Mouse (Mus musculus): Measurements from ENCODE around the gene Aif1l.
"Not testable (repeated sequence)": the region's sequence is repeated elsewhere in the genome, so short reads cannot be mapped to it uniquely, and the experiment has no call there.

Gene Aif1l

DNA sequence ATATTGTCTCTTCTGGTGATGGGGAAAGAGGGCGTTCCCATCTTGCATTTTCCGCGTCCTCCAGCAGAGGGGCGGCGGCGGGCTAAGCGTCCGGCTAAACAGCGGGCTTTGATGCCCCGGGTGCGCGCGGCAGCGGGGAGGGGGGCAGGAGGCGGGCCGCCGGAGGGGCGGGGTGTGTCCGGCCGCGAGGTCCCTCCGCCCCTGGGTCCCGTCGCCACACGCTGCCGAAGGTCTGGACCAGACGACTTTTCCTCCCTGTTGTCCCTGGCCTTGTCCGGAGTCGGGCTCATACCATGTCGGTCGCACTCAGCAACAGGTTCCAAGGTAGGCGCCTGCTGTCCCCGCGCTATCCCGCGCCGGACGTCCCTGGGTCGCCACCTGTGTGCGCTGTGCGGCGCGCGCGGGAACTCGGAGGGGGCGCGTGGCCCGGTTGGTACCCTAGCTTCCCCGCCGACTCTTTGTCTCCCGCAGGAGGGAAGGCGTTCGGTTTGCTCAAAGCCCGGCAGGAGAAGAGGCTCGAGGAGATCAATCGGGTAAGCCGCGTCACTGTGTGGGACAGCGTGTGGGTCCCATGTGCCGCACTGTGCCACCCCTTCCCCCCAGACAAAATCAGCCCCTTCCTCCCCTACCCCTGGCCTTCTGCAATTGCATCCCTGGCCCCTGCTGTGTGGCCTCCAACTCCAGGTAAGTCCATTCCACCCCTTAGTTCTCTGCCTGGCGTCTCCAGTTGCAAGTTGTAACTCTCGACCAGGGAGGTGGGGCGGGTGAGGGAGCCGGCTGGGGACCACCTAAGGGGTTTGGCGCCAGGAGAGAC is at the start of gene Aif1l:
Gene Aif1l (plus strand): TSS at position 82 of the 814 bp plus-strand sequence.
- peak in 1 of 2 experiments; percentile 31 for DNase-seq

DNA sequence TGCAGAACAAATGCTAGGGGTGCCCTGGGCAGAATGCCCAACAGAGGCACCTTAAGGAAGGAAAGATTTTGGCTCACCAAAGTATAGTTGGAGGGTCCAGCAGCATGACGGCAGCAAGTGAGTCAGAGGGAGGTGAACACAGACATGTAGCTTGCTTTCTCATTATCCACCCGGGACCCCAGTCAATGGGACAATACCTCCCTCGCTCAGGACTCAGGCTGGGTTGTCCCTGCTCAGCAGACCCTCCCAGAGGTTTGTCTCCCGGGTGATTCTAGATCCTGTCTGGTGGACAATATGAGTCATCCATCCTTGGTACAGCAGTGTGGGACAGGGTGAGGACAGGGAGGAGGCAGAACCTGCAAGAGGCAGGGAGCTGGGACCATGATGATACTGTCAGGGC is 49.0 kb upstream of the Aif1l start:
- no peak for DNase-seq

DNA sequence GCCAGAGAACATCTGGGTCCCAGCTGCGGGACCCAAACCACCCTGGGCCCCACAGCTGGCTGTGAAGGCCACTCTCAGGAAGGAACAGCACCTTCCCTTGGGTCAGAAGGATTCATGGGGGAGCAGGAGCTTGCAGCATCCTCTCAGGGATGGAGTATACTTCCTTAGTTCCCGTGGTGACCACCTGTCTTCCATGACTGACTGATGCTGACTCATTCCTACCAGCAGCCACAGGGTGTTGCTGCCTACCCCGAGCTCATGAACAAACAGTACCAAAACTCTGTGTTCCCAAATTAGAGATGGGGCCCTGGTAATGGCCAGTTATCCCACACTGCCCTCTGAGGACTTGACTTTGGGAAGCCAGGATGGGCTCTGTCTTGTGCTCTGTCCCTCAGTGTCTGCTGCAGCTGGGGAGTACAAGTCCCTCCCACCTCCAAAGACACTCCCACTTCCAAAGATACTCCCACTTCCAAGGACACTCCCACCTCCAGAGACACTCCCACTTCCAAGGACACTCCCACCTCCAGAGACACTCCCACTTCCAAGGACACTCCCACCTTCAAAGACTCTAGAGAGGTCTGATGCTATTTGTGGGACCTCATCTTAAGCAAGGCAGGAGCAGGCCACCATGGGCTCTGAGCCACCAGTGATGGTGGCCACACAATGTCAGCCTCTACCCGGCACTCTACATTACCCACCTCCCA is 48.1 kb upstream of the Aif1l start:
- no peak for DNase-seq

DNA sequence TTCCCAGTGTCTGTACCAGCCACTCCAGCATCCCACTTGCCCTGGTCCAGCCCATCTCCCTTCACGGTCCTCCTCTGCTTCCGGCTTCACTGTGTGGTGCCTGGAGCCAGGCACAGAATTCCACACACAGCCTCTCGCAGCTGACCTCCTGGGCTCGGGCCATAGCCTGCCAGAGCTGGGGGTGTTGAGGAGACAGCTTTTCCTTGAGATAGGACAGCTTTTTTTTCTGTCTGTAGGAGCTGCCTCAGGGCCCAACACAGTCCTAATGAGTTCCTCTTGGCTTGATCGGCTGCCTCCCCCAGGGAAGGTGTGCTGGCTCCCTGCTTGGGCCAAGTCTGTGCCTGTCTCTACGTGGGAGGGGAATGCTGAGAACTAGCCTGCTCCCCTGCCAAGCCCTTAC is 45.9 kb upstream of the Aif1l start:
- DNase-seq: no peak

DNA sequence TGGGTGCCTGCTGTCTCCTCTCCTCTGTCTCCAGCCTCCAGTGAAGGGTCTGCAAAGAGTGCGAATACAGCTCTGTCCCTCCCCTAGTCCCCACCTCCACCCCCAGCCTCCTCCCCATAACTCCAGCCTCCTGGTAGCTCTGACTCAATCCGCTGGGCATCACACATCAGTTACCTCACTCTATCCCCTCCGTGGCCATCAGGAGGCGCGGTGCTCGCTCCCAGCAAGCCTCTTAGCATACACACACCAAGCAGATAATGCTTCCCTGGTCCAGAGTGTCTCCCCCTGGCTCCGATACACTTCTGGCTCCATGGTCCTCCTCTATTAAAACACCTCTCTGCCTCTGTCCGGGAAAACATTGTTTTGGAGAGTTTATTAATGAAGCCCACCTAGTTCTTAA is 45.3 kb upstream of the Aif1l start:
- no peak for DNase-seq

DNA sequence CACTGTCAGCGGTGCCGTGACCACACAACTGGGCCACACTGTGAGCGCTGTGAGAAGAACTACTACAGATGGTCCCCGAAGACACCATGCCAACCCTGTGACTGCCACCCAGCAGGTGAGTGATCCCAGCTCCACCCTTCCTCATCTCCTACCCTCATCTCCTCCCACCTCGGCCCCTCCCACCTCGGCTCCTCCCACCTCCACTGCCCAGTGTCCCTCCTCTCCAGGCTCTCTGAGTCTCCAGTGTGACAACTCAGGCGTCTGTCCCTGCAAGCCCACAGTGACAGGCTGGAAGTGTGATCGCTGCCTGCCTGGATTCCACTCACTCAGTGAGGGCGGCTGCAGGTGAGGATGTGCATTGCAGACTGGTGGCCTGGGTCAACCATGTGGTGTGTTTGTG is 44.3 kb upstream of the Aif1l start:
- no peak for DNase-seq

DNA sequence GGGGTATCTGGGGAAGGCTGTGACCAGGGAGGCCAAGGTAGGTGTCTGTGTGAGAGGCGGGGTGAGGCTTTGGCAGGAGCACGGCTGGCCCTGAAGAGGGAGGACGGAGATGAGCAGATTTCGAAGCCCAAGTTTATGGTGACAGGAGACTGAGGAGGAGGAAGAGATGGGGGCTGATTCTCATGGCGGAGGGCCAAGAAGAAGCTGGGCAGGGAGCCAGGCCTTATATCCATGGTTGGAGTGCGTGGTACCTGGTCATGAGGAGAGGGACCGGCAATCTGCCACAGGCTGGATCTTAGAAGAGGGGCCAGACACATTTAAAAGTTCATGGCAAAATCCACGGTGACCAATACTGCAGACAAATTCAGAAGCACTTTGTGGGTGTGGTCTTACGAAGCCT is 43.5 kb upstream of the Aif1l start:
- DNase-seq: no peak

DNA sequence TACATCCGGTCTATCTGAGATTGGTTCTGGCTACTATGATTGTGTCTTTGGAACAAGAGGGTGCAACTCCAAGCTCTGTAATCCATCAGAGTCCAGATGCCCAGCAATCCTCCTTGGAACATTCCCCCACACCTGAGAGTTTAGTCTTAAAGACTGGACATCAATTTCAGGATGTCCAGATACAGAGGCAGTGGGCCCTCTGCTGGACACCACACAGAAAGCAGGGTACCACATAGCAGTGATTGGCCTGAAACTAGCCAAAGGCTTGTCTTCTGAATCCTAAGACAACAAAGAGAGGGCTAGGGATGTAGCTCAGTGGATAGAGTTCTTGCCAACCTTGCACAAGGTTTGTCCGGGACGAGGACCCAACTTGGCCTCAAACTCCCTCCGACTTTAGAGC is 37.4 kb upstream of the Aif1l start:
- no peak for DNase-seq

DNA sequence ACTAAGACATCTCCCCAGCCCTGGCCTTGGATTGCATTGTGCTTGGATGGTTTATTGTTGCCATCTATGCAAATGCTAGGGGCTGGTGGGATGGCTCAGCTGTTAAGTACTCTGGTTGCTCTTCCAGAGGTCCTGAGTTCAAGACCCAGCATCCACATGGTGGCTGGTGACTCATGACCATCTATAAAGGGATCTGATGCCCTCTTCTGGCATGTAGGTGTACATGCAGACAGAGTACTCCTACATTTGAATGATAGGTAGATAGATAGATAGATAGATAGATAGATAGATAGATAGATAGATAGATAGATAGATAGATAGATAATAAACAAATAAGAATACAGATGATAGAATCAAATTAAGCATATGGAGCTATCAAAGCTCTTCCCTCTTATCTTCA is 35.7 kb upstream of the Aif1l start:
- DNase-seq: not testable (repeated sequence)

DNA sequence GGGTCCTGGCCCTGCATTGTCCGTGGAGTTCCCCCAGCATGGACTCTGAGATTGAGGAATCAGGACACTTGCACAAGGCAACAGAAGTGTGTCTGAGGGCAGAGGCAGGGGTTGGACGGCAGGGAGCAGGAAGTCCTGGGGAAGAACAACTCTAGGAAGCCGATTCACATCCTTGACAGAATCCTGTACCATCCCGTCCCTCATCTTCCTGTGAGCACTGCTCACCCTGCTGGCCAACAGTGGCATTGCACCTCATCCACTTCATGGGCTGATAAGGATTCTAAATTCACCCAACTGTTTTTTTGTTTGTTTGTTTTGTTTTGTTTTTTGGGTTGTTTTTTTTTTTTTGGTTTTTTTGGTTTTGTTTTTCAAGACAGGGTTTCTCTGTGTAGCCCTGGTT is 34.8 kb upstream of the Aif1l start:
- peak; percentile 32 to 74 for DNase-seq

DNA sequence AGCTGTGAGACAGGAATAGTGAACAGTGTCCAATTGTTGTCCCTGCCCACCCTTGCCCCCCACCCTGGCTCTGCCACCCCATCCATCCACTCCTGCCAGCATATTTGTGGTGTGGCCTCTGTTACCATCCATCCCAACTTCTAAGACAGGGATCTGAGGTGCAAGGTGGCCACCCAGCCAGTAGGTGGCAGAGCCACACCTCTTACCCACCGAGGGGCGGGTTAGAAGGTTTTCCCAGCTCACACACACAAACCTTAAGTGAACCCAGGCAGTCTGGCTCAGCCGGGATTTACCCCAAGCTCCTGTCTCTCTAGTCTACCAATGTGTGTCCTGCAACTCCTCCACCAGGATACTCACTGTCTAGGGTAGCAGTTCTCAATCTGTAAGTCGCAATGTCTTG is 32.3 kb upstream of the Aif1l start:
- DNase-seq: peak in 1 of 2 experiments; percentile 28

DNA sequence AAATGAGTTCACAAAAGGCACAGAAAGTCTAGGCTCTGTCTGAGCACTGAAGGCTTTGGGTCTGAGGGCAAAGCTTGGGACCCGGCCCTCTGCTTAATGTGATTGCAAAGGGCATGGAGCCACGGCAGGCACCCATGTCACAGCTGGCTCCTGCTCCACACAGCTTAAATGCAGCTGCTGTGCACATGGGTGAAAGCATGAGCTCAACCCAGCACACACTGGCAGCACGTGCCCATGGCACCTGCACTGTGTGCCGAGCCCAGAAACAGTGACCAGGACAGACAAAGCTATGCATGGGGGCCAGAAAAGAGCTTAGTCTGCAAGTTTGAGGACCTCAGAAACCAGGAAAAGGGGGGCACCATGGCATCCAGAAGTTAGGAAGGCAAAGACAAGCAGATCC is 26.3 kb upstream of the Aif1l start:
- no peak for DNase-seq

DNA sequence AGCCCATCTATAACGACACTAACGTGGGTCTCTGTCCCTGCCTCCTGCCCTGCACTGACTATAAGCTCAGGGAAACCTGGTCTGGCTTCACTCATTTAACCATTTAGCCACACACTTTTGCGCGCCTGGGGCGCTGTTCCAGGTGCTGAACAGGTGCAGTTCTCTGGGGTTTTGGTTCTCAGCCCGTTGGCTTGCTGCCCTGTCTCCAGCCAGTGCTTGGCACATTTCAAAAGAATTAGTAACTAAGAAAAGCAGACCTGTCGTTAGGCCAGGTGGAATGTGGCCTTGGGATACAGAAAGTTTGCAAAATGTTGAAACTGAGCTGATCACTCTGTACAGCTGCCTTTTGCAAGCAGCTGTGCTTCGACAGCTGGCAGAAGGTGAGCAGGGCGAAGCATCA is 25.1 kb upstream of the Aif1l start:
- no peak for DNase-seq

DNA sequence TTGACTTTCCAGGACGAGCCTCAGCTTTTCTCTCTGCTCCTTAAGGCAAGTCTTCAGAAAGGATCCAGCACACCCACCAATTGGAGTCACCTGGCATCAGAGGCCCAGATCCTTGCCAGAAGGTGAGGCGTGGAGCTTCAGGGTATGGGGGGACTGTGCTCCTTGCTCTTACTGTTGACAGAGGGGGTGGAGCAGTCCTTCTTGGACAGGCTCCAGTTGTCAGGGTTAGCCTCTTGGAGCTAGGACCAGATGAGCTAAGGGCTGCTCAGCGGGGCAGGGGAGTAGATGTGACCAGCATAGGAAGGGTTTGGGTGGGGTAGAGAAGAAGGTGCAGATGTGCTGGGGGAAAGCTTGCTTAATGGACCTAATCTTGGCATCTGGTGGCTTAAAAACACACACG is 24.0 kb upstream of the Aif1l start:
- no peak for DNase-seq

DNA sequence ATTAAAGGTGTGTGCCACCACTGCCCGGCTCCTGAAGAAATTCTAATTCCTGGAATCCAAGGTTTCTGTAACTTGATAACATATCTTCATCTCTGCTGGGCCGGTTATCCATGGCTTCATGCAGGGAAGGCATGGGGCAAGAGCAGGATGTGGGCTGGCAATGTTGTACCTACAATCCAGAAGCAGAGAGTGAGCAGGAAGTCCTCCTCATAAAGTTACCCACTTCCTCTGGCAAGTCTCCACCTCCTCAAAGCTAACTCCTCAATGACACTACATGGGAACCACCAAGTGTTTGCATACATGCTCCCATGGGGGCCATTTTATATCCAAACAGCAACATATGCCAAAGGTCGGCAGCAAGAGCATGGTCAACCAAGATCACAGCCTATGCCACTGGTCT is 20.3 kb upstream of the Aif1l start:
- no peak for DNase-seq

DNA sequence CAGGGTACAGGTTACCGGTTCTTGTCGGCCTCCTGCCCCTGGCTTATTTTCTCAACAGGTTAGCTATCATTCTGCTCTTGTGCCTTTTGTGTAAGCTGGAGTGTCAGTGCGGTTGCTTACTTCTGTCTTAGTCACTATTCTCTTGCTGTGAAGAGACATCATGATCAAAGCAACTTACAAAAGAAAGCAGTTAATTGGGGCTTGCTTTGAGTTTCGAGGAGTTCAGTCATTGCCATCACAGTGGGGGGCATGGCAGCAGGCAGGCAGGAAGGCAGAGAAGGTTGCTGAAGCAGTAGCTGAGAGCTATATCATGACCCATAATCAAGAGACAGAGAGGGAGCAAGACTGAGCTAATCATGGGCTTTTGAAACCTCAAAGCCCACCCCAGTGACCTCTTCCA is 15.4 kb upstream of the Aif1l start:
- DNase-seq: no peak

DNA sequence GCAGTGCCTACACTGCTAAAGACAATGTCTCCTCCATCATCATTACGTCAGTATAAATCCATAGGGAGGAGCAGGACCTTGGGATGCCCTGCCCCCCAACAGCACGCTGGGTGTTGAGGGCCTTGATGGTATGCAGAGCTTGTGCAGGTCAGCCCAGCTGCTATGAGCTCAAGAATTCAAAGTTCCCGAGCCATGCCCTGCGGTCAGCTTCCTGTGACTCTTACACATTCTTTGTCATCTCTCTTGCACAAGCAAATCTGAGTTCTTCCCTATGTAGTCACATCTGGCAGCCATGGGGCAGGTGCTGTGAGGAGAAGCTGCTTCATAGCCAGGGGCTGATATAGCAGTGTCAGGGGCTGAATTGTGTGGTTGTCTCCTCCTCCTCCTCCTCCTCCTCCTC is 14.9 kb upstream of the Aif1l start:
- DNase-seq: no peak

DNA sequence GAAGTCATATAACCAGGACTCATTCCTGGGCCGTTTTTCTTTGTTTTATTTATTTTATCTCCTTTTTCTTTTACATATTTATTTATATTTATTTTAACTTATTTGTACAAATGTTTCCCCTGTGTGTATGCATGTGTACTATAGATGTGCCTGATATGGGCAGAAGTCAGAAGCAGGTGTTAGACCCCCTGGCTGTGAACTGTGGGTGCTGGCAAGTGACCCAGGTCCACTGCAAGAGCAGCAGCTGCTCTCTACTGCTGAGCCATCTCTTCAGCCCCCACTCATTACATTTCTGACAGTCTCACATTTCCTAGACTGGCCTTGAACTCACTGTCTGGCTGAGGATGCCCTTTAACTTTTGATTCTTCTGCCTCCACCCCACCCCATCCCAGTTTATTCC is 11.6 kb upstream of the Aif1l start:
- no peak for DNase-seq

DNA sequence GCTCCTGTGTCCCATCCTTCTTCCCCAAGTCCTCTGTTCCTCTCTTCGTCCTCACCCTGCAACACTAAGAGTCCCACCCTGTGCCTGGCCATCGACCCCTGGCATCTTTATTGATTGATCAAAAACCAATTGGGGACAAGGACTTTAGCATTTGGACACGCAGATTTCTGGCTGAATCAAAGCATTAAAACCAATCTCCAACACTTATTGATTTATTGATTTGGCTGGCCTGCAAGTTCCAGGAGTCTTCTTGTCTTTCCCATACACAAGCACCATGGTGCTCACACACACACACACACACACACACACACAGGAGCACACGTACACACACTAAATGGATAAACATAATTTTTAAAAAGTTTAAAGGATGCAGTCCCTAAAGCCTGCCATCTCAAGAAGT is 6.9 kb upstream of the Aif1l start:
- DNase-seq: no peak

DNA sequence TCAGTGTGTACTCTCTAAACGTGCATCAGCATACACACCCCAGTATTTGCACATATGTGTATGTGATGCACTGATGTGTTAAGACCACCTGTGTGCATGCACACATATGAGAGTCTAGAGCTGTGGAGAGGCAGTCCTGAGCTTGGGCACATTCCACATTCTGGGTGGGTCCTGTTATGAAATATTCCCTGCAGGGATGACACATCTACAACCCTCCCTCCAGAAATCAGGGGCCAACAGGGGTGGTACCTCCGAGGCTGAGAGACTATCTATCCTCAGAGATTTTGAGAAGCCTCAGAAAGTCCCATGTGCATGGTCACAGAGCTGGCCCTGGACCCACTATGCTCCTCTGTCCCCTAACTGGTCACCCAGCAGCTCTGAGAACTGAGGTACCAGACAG is 4.4 kb upstream of the Aif1l start:
- no peak for DNase-seq

DNA sequence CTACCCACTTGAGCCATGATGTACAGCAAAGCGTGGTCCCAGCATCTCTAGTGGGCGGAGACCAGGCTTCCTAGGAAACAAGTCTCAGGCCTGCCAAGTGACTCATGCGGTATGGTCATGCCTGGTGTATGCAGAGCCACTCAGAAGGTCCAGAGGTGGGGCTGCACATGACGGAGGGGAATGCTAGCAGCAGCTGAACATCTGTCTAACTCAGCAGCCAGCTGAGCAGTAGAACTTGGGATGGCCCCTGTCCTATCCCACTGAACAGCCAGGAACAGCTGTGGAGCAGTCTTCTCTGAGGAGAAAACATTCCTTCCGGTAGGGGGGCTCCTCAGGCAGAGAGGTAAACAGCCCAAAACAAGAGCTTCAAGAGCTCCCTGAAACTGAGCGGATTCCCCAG is 1.5 kb upstream of the Aif1l start:
- no peak for DNase-seq

DNA sequence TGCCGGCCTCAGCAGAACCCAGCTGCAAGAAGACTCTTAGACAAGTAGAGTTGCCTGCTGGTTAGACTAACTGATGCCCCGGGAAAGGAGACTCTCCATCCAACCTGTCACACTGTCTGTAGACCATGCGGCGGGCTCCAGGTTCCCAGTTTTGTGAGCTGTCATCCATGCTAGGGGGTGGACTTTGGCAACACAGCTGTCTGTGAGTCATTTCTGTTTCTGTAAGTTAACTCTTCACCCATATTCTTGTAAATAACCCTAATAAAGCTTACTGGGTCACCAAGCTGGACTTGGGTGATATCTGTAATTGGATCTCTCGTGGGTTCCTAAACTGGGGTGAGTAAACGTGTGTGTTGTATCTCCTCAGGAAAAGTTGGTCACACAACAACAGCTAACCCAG is 1.1 kb upstream of the Aif1l start:
- no peak for DNase-seq

DNA sequence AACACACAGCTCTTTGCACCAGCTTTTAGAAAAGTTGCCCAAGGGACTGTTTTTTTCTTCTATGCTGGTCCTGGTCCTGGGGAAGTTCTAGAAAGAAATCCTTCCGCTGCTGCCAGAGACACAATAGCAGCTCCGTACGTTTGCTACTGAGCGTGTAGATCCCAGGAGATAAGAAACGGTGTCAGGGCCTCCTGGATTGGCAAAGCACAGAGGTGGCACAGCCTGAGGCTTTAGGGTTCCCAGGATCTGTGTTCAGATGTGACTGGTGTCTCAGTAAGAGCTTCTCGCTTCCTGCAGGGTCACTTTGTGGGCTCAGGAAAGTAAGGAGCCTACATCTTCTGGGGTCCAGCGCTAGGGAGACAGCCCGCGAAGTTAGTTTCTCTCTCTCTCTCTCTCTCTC is 1.0 kb downstream of the Aif1l start:
- DNase-seq: no peak

DNA sequence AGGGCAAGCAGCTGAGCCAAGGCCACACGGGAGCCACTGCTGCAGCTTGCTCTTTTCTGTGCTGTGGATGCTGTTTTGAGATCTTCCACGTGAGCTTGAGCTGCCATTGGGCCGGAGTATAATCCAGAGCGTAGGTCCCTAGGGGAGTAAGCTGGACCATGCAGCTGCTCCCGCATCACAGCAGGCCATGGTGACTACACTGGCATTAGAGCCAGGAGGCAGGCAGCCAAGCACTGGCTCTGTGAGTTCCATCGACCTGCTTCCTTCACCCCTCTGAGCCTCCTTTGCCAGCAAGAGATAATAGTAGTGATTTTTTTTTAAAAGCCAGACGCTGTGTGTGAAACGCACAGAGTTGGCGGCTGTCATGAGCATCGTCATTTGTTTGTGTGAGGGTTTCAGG is 2.3 kb downstream of the Aif1l start:
- DNase-seq: no peak

DNA sequence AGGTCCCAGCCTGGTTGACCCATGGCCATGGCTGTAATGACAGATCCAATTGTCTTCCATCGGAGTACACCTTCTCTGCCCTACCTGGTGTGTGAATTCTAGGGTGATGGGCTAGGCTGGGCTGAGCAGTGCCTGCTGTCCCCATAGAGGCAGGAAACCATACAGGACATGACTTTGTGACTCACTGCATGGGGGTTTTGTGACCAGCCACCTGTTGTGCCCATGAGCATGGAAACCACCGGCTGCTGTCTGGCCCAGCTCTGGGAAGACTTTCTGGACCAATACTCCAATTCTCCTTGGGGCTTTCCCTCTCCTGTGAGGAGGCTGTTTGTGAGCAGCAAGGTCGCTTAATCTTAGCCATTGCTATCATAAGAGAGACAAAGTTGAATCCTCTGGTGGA is 2.8 kb downstream of the Aif1l start:
- no peak for DNase-seq

Measured in spleen, adult 18-20 months (tissue).